Mouse (Mus musculus) ES-CJ7 (cell line): ENCODE results near the gene Gc.

Experiments used
- DNase-seq: peaks from one replicate; pipeline ENCODE4 v3.0.0; 2011; ENCODE audit warnings: low read depth, low spot score

Gc gene

GRCm38 (mm10) chr5:89457554-89458062 lies at the start of gene Gc:
Gene Gc, minus strand, starts transcription at chr5:89457898.
- DNase-seq: no peak

- peak; percentile 62 for DNase-seq
These were observed 42.5 kb upstream of the Gc start for GRCm38 (mm10) chr5:89500182-89500581.

- DNase-seq: no peak
These were observed 34.9 kb upstream of the Gc start for GRCm38 (mm10) chr5:89492560-89492959.

DNA sequence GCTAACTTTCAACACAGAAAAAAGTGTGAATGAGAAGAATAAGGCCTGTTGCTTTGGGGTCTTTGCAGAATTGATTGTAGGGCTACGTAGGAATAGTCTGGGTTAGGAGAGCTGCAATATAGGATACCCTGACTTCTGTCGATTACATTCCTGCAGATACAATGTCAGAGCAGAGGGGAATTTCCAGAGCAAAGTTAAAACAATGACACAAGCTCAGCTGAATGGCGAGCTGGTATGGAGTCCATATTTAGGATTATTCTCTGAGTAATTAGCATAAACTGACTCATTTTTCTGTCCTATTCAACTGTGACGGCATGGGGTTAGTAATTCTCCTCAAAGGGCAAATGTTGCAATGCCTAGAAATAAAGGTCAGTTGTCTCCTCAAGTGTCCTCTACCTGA lies 12.8 kb upstream of the Gc start:
- no peak for DNase-seq

DNA sequence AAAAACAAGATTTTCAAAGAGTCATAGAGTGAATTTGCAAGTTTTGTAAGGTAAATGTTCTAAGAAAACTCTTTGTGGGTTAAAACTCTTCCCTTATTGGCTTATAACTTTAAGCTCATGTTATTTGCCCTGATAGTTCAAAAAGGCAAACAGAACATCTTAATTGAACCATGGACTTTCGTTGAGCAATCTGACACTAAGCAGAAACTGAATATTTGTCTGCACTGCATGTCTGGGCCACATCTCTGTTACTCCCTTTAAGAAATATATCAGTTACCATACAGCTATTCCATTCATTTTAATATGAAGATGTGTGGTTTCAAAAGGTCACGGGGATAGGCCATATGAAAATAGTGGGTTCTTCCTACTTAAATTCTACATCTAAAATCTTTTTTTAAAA lies 10.2 kb upstream of the Gc start:
- no peak for DNase-seq

DNA sequence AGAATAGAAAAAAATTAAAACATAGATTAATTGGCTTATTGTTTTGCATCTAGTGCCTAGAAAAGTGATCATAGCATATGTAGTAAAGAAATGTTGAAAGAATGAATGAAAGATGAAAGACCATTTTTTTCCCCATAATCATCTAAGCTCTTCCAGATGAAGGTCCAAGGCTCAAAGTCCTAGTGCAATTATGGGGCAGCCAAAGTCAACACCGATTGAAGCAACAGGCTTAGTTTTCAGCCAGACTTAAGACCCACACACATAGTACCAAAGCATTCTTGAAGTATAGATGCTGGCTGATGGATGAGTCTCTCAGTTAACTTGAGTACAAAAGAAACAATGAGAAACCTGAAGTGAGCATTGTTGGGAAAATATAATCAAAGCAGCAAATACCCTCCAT lies 9.3 kb upstream of the Gc start:
- no peak for DNase-seq

DNA sequence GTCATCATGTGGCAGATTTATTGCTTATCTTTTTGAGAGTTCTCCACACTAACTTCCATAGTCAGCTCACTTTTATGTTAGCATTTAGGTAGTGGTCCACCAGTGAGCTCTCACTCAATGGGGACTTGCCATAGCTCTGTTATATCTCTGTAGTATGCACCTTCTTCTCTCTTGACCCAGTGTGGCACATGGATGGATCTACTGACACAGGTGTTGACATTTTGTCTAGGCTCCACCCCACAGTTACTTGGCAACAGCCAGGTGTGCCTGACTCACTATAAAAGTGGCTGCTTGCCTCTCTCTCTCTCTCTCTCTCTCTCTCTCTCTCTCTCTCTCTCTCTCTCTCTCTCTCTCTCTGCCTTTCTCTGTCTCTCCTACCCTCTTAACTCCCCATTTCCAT lies 8.6 kb upstream of the Gc start:
- DNase-seq: no peak

- DNase-seq: no peak
These were observed 4.1 kb upstream of the Gc start for GRCm38 (mm10) chr5:89461817-89462216.

- DNase-seq: no peak
These were observed 1.9 kb upstream of the Gc start for GRCm38 (mm10) chr5:89459591-89459990.

GRCm38 (mm10) chr5:89458987-89459386 lies 1.3 kb upstream of the Gc start:
- DNase-seq: no peak

GRCm38 (mm10) chr5:89455526-89455925 lies 2.2 kb downstream of the Gc start:
- DNase-seq: peak; percentile 81

DNA sequence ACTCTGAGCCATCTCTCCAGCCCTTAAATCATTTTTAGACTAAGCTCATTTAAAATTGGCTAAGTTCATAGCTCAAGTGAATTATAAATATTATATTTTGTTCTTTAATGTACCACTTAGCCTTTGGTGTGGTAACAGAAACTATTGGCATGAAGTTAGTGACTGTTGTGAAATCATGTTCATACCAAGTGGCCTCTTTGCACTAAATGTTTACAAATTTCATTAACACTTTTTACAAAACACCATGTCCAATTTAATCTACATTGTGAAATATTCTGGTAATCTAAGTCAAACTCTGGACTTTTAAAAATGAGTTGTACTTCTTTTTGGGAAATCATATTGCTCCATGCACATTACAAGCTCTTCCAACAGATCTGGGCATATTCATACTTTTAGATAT lies 6.9 kb downstream of the Gc start:
- no peak for DNase-seq

DNA sequence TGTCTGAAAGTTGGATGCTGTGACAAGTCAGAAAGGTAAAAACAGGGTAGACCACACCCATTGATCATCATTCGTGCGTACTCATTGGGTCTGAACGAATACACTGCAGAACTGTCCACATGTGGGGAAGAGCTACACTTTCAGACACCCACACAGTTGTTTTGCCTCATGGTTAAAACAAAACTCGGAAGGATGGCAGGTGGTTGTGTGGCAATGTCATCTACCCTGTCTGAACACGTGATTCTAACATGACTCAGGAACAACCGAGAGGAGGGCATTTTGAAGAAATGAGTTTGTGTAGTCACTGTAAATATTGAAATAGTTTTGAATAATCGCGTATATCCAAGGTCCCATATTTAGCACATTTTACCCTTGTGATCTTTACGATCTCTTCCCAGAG lies 8.4 kb downstream of the Gc start:
- no peak for DNase-seq

DNA sequence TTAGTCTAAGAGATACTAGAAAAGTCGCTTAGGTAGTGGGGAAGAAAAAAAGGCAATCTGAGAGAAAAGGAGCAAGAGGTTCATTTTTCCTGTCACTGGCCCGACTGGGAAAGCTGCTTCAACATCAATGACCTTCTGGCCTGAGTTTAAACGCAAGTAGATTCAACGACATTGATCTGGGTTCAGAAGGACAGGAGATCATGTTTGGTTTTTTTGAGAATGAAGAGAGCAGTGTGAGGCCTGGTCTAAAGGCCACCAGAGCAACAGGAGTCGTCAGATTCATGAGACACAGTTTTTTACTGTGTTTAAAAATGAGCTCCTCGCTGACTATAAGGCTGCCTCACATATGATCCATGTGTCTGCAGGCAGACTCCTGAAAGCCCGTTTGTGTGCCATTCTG lies 9.7 kb downstream of the Gc start:
- no peak for DNase-seq

DNA sequence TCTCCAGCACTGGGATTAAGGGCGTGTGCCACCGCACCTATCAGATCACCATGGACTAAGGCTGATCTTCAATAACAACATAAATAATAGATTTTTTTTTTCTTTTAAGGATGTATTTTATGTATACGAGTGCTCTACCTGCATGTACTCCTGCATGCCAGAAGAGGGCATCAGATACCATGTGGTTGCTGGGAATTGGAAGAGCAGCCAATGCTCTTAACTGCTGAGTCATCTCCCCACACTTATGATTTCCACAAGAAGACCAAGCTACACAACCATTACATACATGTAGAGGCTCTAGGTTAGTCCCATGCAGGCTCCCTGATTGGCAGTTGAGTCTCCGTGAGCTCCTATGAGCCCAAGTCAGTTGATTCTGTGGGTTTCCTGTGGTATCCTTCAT lies 13.3 kb downstream of the Gc start:
- peak; percentile 60 for DNase-seq

- no peak for DNase-seq
These were observed 46.2 kb downstream of the Gc start for GRCm38 (mm10) chr5:89411536-89411935.

DNA sequence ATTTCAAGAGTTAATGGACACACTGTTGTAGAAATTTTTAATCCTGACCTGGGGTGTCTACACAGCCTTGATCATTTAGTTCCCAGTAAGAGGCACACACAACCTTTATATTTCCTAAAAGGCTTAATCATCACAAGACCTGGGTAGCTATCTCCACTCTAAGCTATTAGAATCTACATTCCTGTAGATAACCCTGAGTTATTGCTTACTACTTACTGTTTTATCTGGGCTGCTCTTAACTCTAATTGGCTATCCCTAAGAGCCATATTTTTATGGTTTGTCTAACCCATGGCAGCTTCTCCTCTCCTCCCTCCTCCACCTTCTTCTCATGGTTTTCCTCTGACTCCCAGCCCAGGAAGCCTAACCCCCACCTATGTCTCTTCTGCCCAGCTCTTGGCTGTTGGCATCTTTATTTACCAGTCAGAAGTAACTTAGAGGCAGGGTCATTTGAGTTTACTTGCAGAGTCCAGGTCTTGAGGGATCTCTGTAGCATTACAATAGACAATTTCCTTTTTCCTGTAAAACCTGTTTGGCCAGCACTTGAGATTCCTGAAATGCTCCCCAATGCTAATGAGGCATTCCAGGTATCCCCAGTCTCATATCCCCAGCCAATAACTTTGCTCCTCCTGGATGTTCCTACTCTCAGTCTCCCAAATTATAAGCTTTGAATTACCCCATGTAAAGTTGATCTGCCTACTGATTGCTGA lies 50.2 kb downstream of the Gc start:
- no peak for DNase-seq

DNA sequence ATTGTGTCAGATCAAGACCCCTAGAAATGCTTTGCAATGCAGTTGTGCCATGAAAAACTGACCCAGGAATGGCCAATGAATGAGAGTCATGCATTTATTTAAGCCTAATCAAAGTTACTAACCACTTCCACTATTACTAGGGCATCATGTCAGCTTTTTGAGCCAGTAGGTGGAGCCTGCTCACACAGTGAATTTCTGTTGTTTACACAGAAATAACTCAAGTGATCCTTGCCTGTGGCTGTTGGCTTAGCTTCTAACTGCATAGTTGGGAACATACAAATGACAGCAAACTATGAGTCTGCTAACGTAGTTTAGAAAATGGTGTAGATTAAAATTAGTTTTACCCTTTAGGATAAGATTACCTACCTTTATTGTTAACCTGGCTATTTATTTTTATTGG lies 52.6 kb downstream of the Gc start:
- DNase-seq: no peak

DNA sequence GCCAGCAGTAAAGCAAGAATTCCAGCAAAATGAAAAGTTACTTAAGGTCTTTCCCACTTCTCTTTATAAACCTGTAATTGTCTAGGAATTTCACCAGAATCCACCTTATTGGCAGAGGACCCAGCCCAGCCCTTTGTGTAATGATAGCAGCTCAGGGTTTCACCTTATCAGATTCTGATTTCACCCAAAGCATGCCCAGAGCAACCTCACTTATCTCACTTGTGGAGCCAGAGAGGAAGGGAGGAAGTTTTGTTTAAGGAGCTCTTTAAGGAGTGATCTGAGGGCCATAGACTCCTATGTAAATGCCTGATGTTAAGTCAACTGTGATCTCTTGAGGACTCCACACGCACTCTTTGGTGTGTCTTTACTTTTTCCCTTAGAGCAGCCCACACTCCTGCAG lies 67.3 kb downstream of the Gc start:
- no peak for DNase-seq

GRCm38 (mm10) chr5:89384204-89384603 lies 73.5 kb downstream of the Gc start:
- peak; percentile 26 for DNase-seq

DNA sequence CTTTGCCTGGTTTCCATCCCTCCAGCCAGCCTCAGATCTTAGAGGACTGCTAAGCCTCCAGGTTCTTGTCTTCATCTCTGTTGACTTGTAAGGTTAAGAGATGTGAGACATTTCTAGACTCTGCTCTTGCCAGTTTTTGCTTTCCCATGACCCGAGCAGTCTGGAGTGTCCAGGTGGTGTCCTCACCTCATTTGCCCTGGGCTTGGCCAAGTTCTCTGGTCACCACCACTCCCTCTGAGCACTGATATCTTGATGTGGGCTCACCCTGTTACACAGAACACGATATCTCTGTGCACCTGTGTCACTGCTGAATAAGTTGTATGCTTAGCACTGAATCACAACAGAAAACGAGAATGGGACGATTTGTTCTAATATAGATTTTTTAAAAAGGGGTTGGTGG lies 76.4 kb downstream of the Gc start:
- DNase-seq: no peak

DNA sequence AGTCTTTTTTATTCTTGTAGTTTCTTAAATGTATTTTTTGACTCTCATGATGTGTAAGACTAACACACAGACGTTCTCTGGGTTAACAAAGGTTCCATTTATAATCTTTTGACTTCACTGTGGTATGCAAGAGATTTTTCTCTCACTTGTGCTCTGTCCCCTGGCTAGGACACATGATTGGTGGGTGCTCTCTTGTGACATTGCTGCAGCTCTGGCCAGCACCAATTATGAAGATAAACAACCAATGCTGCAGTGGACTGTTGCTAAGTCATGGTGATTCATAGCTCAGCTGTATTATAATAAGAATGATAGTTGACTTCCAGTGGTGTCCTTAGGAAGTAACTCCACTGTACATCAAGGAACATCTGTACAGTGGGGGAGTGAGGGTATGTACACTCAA lies 87.6 kb downstream of the Gc start:
- DNase-seq: no peak

DNA sequence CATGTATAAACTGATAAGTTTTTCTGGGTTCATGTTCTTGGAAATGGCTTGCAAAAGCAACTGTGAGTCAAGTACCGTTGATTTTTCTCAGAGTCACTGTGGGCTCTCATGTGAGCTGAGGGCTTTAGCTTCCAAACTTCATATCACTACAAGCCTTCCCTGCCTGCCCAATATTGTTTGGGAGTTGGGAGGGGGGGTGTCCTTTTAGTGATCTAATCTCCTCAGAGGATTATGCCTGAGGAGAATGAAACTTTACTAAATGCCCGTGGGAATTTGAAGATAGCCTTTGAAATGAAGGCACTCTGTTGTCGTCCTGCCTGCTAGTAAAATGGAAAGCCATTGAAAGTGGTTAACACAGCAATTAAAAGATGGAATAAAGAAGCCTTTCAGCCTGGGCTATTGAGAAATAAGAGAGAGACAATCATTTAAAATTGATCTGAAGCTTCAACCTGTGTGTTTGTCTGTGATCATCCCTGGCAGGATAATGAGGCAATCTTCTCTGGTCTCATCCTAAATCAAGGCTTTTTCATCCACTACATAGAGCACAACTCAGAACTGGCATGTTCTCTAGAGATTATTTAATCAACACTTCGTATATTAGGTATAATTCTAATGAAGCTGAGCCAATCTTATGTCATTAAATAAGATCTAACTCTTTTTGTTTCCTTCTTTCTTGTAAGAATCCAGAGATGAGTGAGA lies 89.5 kb downstream of the Gc start:
- no peak for DNase-seq
